23 mouse cellular contexts compared by ENCODE assay signal in genomic region chr1:52338243-52338642, GRCm38 (mm10).
"Had no signal": no experiment of that assay in that cellular context is flagged by ENCODE, and none has a peak within 500 bp of the region (broad histone marks: within the 10 kb centered on the region; RNA-seq: fewer than 3 reads in every experiment).

No protein-coding gene starts in this region.

- H3K27me3 ChIP-seq: heart, embryonic 13.5 days; heart, embryonic 15.5 days; hindbrain, embryonic 13.5 days; hindbrain, embryonic 15.5 days; limb, embryonic 12.5 days; liver, embryonic 13.5 days; liver, embryonic 15.5 days had no signal

- DNase-seq: forebrain, postnatal 0 days; gastrocnemius, postnatal 14 days; gastrocnemius, postnatal 36 days; heart, adult 11 months; heart, adult 2 months; heart, postnatal 14 days; heart, postnatal 36 days; liver; liver, embryonic 13.5 days; liver, postnatal 0 days had no signal

- H3K27ac ChIP-seq: heart, adult 2 months; heart, embryonic 13.5 days; heart, embryonic 15.5 days; hindbrain, embryonic 13.5 days; hindbrain, embryonic 15.5 days; hindbrain, postnatal 0 days; kidney, postnatal 0 days; layer of hippocampus, adult 2 months; left cerebral cortex, adult 2 months; limb, embryonic 10.5 days; limb, embryonic 12.5 days; liver, embryonic 13.5 days; liver, embryonic 15.5 days had no signal

- H3K4me1 ChIP-seq: heart, embryonic 13.5 days; heart, embryonic 15.5 days; hindbrain, embryonic 13.5 days; hindbrain, embryonic 15.5 days; limb, embryonic 10.5 days; limb, embryonic 12.5 days; liver, embryonic 13.5 days; liver, embryonic 15.5 days had no signal

- H3K4me3 ChIP-seq: heart, adult 2 months; heart, embryonic 13.5 days; heart, embryonic 15.5 days; hindbrain, embryonic 13.5 days; hindbrain, embryonic 15.5 days; layer of hippocampus, adult 2 months; left cerebral cortex, adult 2 months; limb, embryonic 10.5 days; limb, embryonic 12.5 days; liver, embryonic 13.5 days; liver, embryonic 15.5 days had no signal

- ATAC-seq: forebrain, postnatal 0 days; hindbrain, postnatal 0 days; liver, postnatal 0 days had no signal

- H3K9ac ChIP-seq: forebrain, postnatal 0 days; heart, embryonic 13.5 days; heart, embryonic 15.5 days; hindbrain, embryonic 13.5 days; hindbrain, embryonic 15.5 days; limb, embryonic 12.5 days; liver, embryonic 13.5 days; liver, embryonic 15.5 days; liver, postnatal 0 days had no signal

- H3K9me3 ChIP-seq: heart, embryonic 13.5 days; heart, embryonic 15.5 days; hindbrain, embryonic 13.5 days; hindbrain, embryonic 15.5 days; limb, embryonic 10.5 days; limb, embryonic 12.5 days; liver, embryonic 13.5 days; liver, embryonic 15.5 days had no signal

- H3K4me2 ChIP-seq: heart, embryonic 11.5 days; heart, embryonic 13.5 days; heart, embryonic 15.5 days; hindbrain, embryonic 13.5 days; hindbrain, embryonic 15.5 days; limb, embryonic 12.5 days; liver, embryonic 11.5 days; liver, embryonic 13.5 days; liver, embryonic 15.5 days had no signal

- H3K36me3 ChIP-seq: heart, embryonic 13.5 days; heart, embryonic 15.5 days; hindbrain, embryonic 13.5 days; hindbrain, embryonic 15.5 days; limb, embryonic 10.5 days; limb, embryonic 12.5 days; liver, embryonic 13.5 days; liver, embryonic 15.5 days had no signal
